Mouse (Mus musculus): ENCODE results near the gene Topaz1. TPM values are rescaled to one million over a fixed set of nuclear protein-coding genes. Genes with fewer than 3 reads are reported as not detected.
"Not testable (repeated sequence)": the region's sequence is repeated elsewhere in the genome, so short reads cannot be mapped to it uniquely, and the experiment has no call there.

Gene Topaz1
- polyA plus RNA-seq, 1 experiment from 2014 or later: not detected

DNA sequence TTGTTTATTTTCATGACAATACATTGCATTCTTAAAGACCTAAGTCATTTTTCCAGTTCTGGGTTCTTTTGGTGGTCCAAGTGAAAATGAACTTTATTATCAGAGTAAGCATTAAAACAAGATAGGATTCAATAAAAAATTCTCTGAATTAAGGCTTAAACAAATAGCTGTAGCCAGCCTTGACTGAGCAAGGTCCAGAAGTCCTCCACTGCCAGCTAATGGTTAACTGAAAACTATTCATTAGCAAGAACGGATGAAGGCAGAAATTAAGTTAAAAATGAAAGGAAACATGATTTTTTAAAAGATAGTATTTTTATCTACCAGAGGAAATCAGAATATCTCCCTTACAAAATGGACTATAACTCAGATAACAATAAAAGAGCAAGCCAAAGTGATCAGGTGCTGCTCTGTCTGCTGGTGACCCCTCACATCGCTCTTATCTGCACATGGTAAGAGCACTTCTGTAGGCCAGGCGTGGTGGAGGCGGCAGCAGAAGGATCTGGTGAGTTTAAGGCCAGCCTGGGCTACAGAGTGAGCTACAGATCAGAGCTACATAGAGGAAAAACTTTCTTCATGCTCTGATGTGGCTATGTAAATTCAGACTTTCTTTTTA, 68.2 kb downstream of the Topaz1 start:
- Histone ChIP-seq H3K27me3 (replicated peaks; ENCODE audit: low read depth, poor library complexity, severe bottlenecking) (no peaks in the 10 kb centered on the region), H3K9me3 (no peaks in the 10 kb centered on the region), H3K4me3 (no peak overlapping the region), H3K27ac (replicated peaks) (no peak overlapping the region), H3K4me1 (no peaks in the 10 kb centered on the region), H3K36me3 (replicated peaks) (peaks cover 5% of the 10 kb centered on the region; the same call in 1 of the 2 replicates)
- WGBS: 84% methylated on average over 4 of the region's 4 CpGs
- DNase-seq (ENCODE audit: low spot score): no peak

DNA sequence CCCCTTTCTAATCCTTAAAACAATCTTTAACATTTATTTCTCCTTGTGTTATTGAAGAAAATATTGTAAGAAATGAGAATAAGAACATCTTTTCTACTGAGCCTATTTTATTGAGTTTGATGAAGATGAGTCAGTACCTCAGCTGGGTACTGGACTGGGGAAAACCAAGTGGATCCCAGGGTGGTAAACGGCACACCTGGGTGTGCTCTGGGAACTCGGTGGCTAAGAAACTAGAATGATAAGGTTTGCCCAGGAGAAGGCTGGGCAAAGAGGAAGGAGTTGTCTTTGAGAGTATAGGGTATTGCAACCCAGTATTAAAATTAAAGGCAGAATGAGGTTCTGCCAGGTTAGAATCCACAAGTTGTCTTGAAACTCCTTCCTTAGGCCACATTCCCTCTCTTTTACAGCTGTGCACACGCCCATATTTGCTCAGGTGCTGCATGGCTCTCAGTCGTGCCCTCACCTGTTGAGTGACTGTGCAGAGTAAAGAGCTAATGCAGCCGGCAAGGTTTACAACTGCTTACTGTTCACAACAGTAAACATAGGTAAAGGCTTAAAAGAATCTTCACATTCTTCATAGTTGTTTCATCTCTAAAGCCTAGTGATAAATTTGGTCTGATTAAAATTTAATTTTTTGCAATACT, 76.3 kb downstream of the Topaz1 start:
- peaks cover 37% of the 10 kb centered on the region for H3K36me3 ChIP-seq (replicated peaks)
- H3K4me1 ChIP-seq: no peaks in the 10 kb centered on the region
- DNase-seq (ENCODE audit: low spot score): no peak
- 87% methylated on average over 5 of the region's 5 CpGs for WGBS
- H3K27me3 ChIP-seq (replicated peaks; ENCODE audit: low read depth, poor library complexity, severe bottlenecking): no peaks in the 10 kb centered on the region
- H3K27ac ChIP-seq (replicated peaks): no peak overlapping the region
- H3K4me3 ChIP-seq: no peak overlapping the region
- no peaks in the 10 kb centered on the region for H3K9me3 ChIP-seq

DNA sequence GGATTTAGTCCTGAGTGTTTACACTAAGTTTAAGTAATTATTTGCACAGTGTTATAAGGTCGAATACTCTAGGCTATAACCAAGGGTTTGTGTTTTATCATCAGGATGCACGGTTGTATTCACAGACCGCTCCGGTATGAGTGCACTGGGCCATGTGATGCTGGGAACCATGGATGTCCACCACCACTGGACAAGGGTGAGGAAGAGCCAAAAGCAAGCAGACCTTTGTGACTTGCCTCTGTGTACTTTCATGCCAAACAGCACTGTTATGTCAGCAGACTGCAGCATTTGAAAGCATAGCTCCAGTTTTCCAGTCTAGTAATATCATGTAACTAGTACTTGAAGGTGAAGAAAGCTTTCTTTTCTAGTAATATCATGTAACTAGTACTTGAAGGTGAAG, 79.6 kb downstream of the Topaz1 start:
- H3K4me1 ChIP-seq: no peaks in the 10 kb centered on the region
- no peaks in the 10 kb centered on the region for H3K9me3 ChIP-seq
- H3K27me3 ChIP-seq (replicated peaks; ENCODE audit: low read depth, poor library complexity, severe bottlenecking): no peaks in the 10 kb centered on the region
- WGBS: 95% methylated on average over 4 of the region's 4 CpGs
- peaks cover 39% of the 10 kb centered on the region for H3K36me3 ChIP-seq (replicated peaks)
- H3K4me3 ChIP-seq: no peak overlapping the region
- H3K27ac ChIP-seq (replicated peaks): no peak overlapping the region
- no peak for DNase-seq (ENCODE audit: low spot score)

DNA sequence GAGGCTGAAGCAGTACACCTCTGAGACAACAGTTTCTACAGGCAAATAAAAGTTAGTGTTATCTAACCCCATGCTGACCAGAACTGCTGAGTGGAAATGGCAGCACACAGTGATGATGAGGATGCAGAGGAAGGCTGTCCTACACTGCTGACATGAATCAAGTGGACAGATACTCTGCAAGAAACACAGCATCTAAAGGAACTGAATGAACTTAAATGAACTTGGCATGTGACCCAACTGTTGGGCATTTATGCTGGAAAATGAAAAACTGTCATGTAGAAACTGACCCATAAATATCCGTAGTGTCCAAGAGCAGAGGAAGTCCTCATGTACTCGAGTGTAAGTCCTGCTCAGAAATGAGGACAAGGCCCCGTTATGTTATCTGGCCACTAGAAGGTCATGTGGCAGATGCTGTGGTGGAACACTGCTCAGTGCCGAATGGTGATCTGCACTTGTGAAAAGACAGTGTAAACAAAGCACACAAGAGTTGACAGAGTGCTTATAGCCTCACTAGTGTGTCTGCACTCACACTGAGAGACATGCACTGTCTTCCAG, 82.8 kb downstream of the Topaz1 start:
- Histone ChIP-seq H3K27me3 (replicated peaks; ENCODE audit: low read depth, poor library complexity, severe bottlenecking) (no peaks in the 10 kb centered on the region), H3K4me3 (no peak overlapping the region), H3K36me3 (replicated peaks) (peaks cover 36% of the 10 kb centered on the region), H3K27ac (replicated peaks) (no peak overlapping the region), H3K4me1 (no peaks in the 10 kb centered on the region), H3K9me3 (no peaks in the 10 kb centered on the region)
- 78% methylated on average over 4 of the region's 4 CpGs for WGBS
- DNase-seq (ENCODE audit: low spot score): no peak

DNA sequence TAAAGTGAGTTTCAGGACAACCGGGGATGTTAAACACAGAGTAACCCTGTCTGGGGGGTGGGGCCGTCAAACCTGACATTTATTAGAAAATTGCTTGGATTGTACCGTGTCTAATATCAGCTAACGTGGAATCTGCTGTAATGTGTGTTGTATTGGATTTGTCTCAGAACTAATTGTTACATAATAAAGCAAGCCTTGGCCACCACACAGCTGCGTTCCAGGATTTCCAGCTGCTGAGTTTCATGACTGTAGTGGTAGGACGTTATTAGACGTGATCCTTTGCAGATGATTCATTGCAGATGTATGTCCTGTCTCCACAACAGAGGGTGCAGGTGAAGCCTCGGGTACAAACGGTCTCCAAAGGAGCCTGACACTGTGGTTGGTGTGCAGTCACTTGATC, 89.0 kb downstream of the Topaz1 start:
- Histone ChIP-seq H3K4me1 (peaks cover 4% of the 10 kb centered on the region), H3K9me3 (no peaks in the 10 kb centered on the region), H3K27ac (replicated peaks) (no peak overlapping the region), H3K36me3 (replicated peaks) (peaks cover 6% of the 10 kb centered on the region; the same call in 1 of the 2 replicates), H3K27me3 (replicated peaks; ENCODE audit: low read depth, poor library complexity, severe bottlenecking) (no peaks in the 10 kb centered on the region), H3K4me3 (no peak overlapping the region)
- WGBS: 83% methylated on average over 9 of the region's 9 CpGs
- DNase-seq (ENCODE audit: low spot score): no peak

DNA sequence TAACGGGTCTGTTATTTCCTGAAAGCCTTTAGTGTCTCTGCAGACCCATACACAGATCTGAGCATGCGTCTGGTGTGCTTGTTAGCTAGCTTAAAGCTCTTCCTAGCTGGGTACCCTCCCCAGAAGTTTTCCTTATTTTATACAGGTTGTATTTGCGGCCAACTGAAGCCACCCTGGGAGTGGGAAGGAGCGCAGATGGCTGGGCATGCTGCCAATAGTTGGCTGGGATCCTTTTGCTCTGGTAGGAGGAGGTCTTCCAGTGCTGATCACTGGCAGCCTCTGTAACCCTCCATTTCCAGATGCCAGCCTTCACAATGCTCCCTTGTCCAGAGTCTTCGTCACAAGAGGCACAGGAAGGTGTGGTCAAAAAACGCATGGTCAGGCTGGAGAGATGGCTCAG, 89.6 kb downstream of the Topaz1 start:
- H3K4me1 ChIP-seq: peaks cover 4% of the 10 kb centered on the region
- peaks cover 6% of the 10 kb centered on the region; the same call in 1 of the 2 replicates for H3K36me3 ChIP-seq (replicated peaks)
- no peak overlapping the region for H3K27ac ChIP-seq (replicated peaks)
- no peak for DNase-seq (ENCODE audit: low spot score)
- H3K27me3 ChIP-seq (replicated peaks; ENCODE audit: low read depth, poor library complexity, severe bottlenecking): no peaks in the 10 kb centered on the region
- WGBS: 82% methylated on average over 6 of the region's 6 CpGs
- no peaks in the 10 kb centered on the region for H3K9me3 ChIP-seq
- no peak overlapping the region for H3K4me3 ChIP-seq

DNA sequence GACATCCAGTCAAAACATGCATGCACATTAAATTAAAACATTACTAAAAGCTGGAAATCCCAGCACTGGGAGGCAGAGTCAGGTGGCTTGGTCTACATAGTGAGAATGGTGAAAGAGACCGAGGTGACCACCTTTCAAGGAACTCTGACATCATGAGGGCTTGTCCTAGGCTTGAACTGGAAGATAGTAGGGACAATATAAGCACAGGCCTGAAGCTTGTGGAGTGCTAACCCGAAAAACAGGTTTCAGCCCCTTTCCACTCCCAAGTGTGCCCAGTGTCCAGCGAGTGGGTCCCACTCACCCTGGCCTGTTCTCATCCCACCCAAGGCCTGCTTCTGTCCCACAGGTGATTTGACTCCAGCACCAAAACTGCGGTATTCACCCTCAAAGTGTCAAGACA, 90.1 kb downstream of the Topaz1 start:
- Histone ChIP-seq H3K9me3 (no peaks in the 10 kb centered on the region), H3K4me1 (peaks cover 4% of the 10 kb centered on the region), H3K27ac (replicated peaks) (no peak overlapping the region), H3K4me3 (no peak overlapping the region), H3K27me3 (replicated peaks; ENCODE audit: low read depth, poor library complexity, severe bottlenecking) (no peaks in the 10 kb centered on the region), H3K36me3 (replicated peaks) (peaks cover 6% of the 10 kb centered on the region; the same call in 1 of the 2 replicates)
- no peak for DNase-seq (ENCODE audit: low spot score)
- 88% methylated on average over 4 of the region's 4 CpGs for WGBS

DNA sequence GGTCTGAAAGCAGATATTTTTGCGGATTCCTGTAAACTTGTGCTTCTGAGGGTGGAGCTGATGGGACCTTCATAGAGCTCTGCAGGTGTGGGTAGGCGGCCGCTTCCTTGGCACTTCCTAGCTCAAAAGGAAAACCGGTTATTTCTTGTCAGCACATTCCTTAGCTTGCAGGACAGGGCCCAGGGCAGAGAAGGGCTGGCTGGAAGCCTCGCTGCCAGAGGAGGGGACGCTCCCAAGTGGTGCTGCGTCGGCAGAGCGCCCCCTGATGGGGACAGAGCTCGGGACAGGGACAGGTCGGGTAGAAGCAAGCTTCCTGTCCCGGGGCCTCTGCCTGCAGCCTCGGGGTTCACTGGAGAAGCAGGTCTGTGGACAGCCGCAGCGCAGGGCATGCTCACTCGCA, 90.5 kb downstream of the Topaz1 start:
- WGBS: 24% methylated on average over 16 of the region's 16 CpGs
- H3K9me3 ChIP-seq: no peaks in the 10 kb centered on the region
- peak; percentile 71 for DNase-seq (ENCODE audit: low spot score)

DNA sequence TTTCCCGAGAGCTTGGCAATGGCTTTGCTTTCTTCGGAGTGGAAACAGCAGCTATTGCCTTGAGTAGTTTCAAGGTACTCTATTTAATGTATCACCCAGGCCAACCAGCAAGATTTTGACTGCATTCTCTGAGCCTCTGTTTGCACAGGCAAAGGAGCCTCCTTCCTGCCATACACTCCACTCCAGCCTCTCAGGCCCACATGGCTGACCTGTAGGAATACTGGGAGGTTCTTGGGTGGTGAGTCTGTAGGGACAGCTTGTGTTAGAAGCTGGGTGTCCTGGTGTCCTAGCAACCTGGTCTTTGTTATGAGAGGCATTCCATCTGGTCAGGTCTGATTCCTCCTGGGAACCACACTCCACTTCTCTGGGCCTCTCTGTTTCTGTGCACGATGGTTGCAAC, 96.6 kb downstream of the Topaz1 start, which contains the start of gene Gm35549:
TSS of gene Gm35549 (minus strand) at position 276 of the 400 bp plus-strand sequence.
- Histone ChIP-seq H3K27me3 (replicated peaks; ENCODE audit: low read depth, poor library complexity, severe bottlenecking) (no peaks in the 10 kb centered on the region), H3K4me1 (no peaks in the 10 kb centered on the region), H3K27ac (replicated peaks) (no peak within 1 kb of the TSS), H3K4me3 (no peak within 1 kb of the TSS), H3K9me3 (0 out of 2 replicates have a peak, but pooled peaks cover 3% of the 10 kb centered on the region), H3K36me3 (replicated peaks) (peaks cover 6% of the 10 kb centered on the region)
- WGBS: 86% methylated on average over 3 of the region's 3 CpGs
- no peak for DNase-seq (ENCODE audit: low spot score)

More for the DNA sequence above, 90.5 kb downstream of the Topaz1 start:
- H3K4me3 ChIP-seq: peak overlapping the region; percentile 29; the same call in 1 of the 2 replicates
- H3K36me3 ChIP-seq (replicated peaks): peaks cover 6% of the 10 kb centered on the region; the same call in 1 of the 2 replicates
- H3K27me3 ChIP-seq (replicated peaks; ENCODE audit: low read depth, poor library complexity, severe bottlenecking): no peaks in the 10 kb centered on the region
- H3K4me1 ChIP-seq: peaks cover 4% of the 10 kb centered on the region
- H3K27ac ChIP-seq (replicated peaks): no peak overlapping the region; the same call in 1 of the 2 replicates

DNA sequence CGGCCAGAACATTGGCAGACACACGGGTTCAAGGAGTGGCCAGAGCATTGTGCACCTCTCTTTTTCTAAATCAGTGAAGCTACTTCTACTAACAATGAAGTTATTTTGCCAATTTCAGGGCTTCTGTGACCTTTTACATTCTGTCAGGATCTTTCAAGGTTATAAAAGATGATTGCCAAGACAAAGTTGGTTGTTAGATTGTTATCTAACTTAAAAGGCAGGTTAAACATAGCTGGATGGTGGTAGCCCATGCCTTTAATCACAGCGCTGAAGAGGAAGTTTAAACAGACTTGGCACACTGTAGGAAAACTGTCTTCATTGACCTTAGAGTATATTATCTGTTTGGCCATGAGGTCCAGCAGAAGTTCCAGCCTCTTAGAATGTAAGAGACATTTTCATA, 98.5 kb downstream of the Topaz1 start:
- Histone ChIP-seq H3K27ac (replicated peaks) (no peak overlapping the region), H3K27me3 (replicated peaks; ENCODE audit: low read depth, poor library complexity, severe bottlenecking) (no peaks in the 10 kb centered on the region), H3K4me3 (no peak overlapping the region), H3K36me3 (replicated peaks) (peaks cover 25% of the 10 kb centered on the region), H3K4me1 (no peaks in the 10 kb centered on the region), H3K9me3 (peaks cover 11% of the 10 kb centered on the region; the same call in 1 of the 2 replicates)
- WGBS: 84% methylated on average over 3 of the region's 3 CpGs
- DNase-seq (ENCODE audit: low spot score): no peak

DNA sequence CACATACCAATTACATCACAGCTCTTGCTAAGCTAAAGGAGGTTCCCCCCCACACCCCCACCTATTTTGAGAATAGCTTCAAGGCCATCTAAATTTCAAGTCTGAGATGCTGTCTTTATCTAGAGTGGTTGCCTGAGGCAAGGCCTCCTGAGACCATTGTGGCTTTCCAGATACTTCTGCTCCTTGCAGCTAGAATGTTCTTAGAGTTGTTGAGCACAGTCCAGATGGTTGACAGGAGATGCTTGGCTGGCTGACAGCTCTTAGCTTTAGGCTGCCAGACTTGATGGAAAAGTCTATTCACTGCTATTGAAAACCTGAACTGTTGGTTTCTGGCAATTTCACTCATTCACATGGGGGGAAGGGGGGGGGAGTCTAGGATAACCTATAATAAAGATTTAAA, 99.0 kb downstream of the Topaz1 start:
- DNase-seq (ENCODE audit: low spot score): no peak
- Histone ChIP-seq H3K4me3 (no peak overlapping the region), H3K27me3 (replicated peaks; ENCODE audit: low read depth, poor library complexity, severe bottlenecking) (no peaks in the 10 kb centered on the region), H3K9me3 (peaks cover 11% of the 10 kb centered on the region; the same call in 1 of the 2 replicates), H3K27ac (replicated peaks) (no peak overlapping the region), H3K36me3 (replicated peaks) (peaks cover 30% of the 10 kb centered on the region), H3K4me1 (no peaks in the 10 kb centered on the region)

DNA sequence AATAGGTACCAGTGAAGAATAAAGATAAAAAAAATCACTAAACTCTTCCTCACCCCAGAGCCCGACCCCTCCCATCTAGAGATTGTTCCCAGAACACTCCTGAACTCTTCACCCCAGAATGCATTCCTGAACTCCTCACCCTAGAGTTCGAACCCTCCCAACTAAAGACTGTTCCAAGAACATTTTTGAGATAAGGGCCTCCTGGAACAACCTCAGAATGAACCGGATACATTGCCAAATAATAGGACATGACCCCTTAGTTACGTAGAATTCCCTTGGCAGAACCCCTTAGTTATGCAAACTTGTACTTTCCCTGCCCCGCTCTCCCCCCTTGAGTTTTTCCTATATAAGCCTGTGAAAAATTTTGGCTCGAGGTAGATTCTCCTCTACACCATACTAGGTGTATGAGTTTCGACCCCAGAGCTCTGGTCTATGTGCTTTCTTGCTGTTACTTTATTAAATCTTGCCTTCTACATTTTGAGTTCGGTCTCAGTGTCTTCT, 100.7 kb downstream of the Topaz1 start:
- Histone ChIP-seq H3K36me3 (replicated peaks) (peaks cover 47% of the 10 kb centered on the region), H3K9me3 (peaks cover 11% of the 10 kb centered on the region; the same call in 1 of the 2 replicates)
- H3K4me3 ChIP-seq; DNase-seq (ENCODE audit: low spot score); H3K27ac ChIP-seq (replicated peaks); H3K27me3 ChIP-seq (replicated peaks; ENCODE audit: low read depth, poor library complexity, severe bottlenecking); H3K4me1 ChIP-seq: not testable (repeated sequence)
- WGBS: 96% methylated on average over 8 of the region's 8 CpGs
